Mouse (Mus musculus): ENCODE measurements around the gene Kcng1. TPM values are rescaled to one million over a fixed set of nuclear protein-coding genes. Genes with fewer than 3 reads are reported as not detected.

The Kcng1 gene
- polyA plus RNA-seq, 1 experiment = not detected

- no peak for TF ChIP-seq POLR2A (IDR thresholded peaks at IDR 0.05; ENCODE audit: borderline replicate concordance, low read depth, low read length)
- TF ChIP-seq CTCF (IDR thresholded peaks at IDR 0.05; ENCODE audit: low read depth, low read length) = no peak
Measured at GRCm38 (mm10) chr2:168229116-168230025, 52.2 kb downstream of the Kcng1 start.

GRCm38 (mm10) chr2:168223326-168223725, 58.2 kb downstream of the Kcng1 start:
- no peak overlapping the region for H3K27ac ChIP-seq (ENCODE audit: insufficient read depth, low read depth, low read length)
- peaks cover 8% of the 10 kb centered on the region for H3K4me1 ChIP-seq (ENCODE audit: control insufficient read depth, insufficient read depth, low read length)
- no peak for TF ChIP-seq CTCF (IDR thresholded peaks at IDR 0.05; ENCODE audit: low read depth, low read length)
- no peak for TF ChIP-seq POLR2A (IDR thresholded peaks at IDR 0.05; ENCODE audit: borderline replicate concordance, low read depth, low read length)
- H3K4me3 ChIP-seq (ENCODE audit: insufficient read depth, low read length) = no peak overlapping the region

More at GRCm38 (mm10) chr2:168229116-168230025, 52.2 kb downstream of the Kcng1 start:
- Histone ChIP-seq H3K4me3 (ENCODE audit: insufficient read depth, low read length) (peak overlapping the region; percentile 80), H3K4me1 (ENCODE audit: control insufficient read depth, insufficient read depth, low read length) (peaks cover 18% of the 10 kb centered on the region), H3K27ac (ENCODE audit: insufficient read depth, low read depth, low read length) (peak overlapping the region; percentile 93)

GRCm38 (mm10) chr2:168213788-168214397, 67.6 kb downstream of the Kcng1 start:
- H3K4me3 ChIP-seq (ENCODE audit: insufficient read depth, low read length) = no peak overlapping the region
- H3K4me1 ChIP-seq (ENCODE audit: control insufficient read depth, insufficient read depth, low read length) = no peaks in the 10 kb centered on the region
- no peak overlapping the region for H3K27ac ChIP-seq (ENCODE audit: insufficient read depth, low read depth, low read length)
- TF ChIP-seq POLR2A (IDR thresholded peaks at IDR 0.05; ENCODE audit: borderline replicate concordance, low read depth, low read length) (no peak), CTCF (IDR thresholded peaks at IDR 0.05; ENCODE audit: low read depth, low read length) (no peak)

Other genes starting within 250 kb of the Kcng1 start
- gene Pard6b, start 200.7 kb downstream of the Kcng1 start, polyA plus RNA-seq (2012; ENCODE audit: insufficient read depth, insufficient read length, missing spikeins) = not detected in 2 replicates
- 15.9 and 16.3 TPM in 2 replicates for gene Adnp, start 74.6 kb downstream of the Kcng1 start, polyA plus RNA-seq (2012; ENCODE audit: insufficient read depth, insufficient read length, missing spikeins)
- 33.3 and 35.3 TPM in 2 replicates for gene Gm20716, start 51.4 kb downstream of the Kcng1 start, polyA plus RNA-seq (2012; ENCODE audit: insufficient read depth, insufficient read length, missing spikeins)
- gene Dpm1, start 51.1 kb downstream of the Kcng1 start, polyA plus RNA-seq (2012; ENCODE audit: insufficient read depth, insufficient read length, missing spikeins) = 94.1 and 124 TPM in 2 replicates
- gene Mocs3, start 51.1 kb downstream of the Kcng1 start, polyA plus RNA-seq (2012; ENCODE audit: insufficient read depth, insufficient read length, missing spikeins) = 5.3 and 6.5 TPM in 2 replicates

Data from bone marrow macrophage, adult 2 months (primary cell).